ENCODE assay signal across 8 mouse cellular contexts in genomic region chr4:155222552-155222840, GRCm38 (mm10). TPM values are rescaled to one million over a fixed set of nuclear protein-coding genes. Genes with fewer than 3 reads are reported as not detected.
DNase-seq lines count a peak whose midpoint lies in the region; ATAC-seq and TF ChIP-seq lines count a peak whose summit lies in the region.

Ski (minus strand) TSS chr4:155222592.

- H3K9ac ChIP-seq in kidney, postnatal 0 days (ENCODE audit: low read depth, low read length): peak within 1 kb of the TSS; percentile 97
- H3K9ac ChIP-seq in heart, embryonic 11.5 days (ENCODE audit: low read depth, low read length): peak within 1 kb of the TSS; percentile 91

- H3K27me3 ChIP-seq in kidney, postnatal 0 days (ENCODE audit: insufficient read depth, low read length): no peaks in the 10 kb centered on the region
- H3K27me3 ChIP-seq in heart, embryonic 11.5 days (ENCODE audit: control insufficient read depth, insufficient read depth, low read length): no peaks in the 10 kb centered on the region
- H3K27me3 ChIP-seq in myocyte (ENCODE audit: control insufficient read depth, insufficient read depth, insufficient read length): no peaks in the 10 kb centered on the region

- peak within 1 kb of the TSS; percentile 96 for H3K4me2 ChIP-seq in kidney, postnatal 0 days (ENCODE audit: low read length)
- peak within 1 kb of the TSS; percentile 83 for H3K4me2 ChIP-seq in heart, embryonic 11.5 days
- H3K4me2 ChIP-seq in myocyte (ENCODE audit: low read depth): peak within 1 kb of the TSS; percentile 95

- 0% methylated on average over 36 of the region's 63 CpGs for WGBS in kidney, postnatal 0 days
- WGBS in bone marrow, adult 2 months: 26% methylated on average over 60 of the region's 63 CpGs
- 0% methylated on average over 14 of the region's 63 CpGs for WGBS in heart, embryonic 11.5 days (ENCODE audit: insufficient replicate concordance)

- H3K4me1 ChIP-seq in kidney, postnatal 0 days (replicated peaks; ENCODE audit: insufficient read depth, low read length): peaks cover 33% of the 10 kb centered on the region
- H3K4me1 ChIP-seq in bone marrow, adult 2 months (ENCODE audit: control insufficient read depth, insufficient read depth, low read length): peaks cover 26% of the 10 kb centered on the region
- peaks cover 41% of the 10 kb centered on the region for H3K4me1 ChIP-seq in heart, embryonic 11.5 days (ENCODE audit: control insufficient read depth, insufficient read depth, low read length)

- no peak for ATAC-seq in kidney, postnatal 0 days (replicated peaks; ENCODE audit: low FRiP score, low read depth)
- ATAC-seq in heart, embryonic 11.5 days (replicated peaks; ENCODE audit: insufficient number of reproducible peaks, low FRiP score, low TSS enrichment): no peak

- peak within 1 kb of the TSS; percentile 86 for H3K4me3 ChIP-seq in kidney, postnatal 0 days (replicated peaks; ENCODE audit: low read depth, low read length)
- H3K4me3 ChIP-seq in bone marrow, adult 2 months (replicated peaks; ENCODE audit: control insufficient read depth, low read depth, low read length): peak within 1 kb of the TSS; percentile 79
- H3K4me3 ChIP-seq in heart, embryonic 11.5 days (ENCODE audit: low read depth, low read length): peak within 1 kb of the TSS; percentile 94
- peak within 1 kb of the TSS; percentile 98 for H3K4me3 ChIP-seq in myocyte

- TF ChIP-seq CTCF in kidney, postnatal 0 days (IDR thresholded peaks at IDR 0.05; ENCODE audit: low read depth): no peak
- TF ChIP-seq CTCF in bone marrow, adult 2 months (IDR thresholded peaks at IDR 0.05; ENCODE audit: control insufficient read depth, insufficient read depth, low read length): no peak

- H3K9me3 ChIP-seq in kidney, postnatal 0 days (replicated peaks; ENCODE audit: low read length): no peaks in the 10 kb centered on the region
- H3K9me3 ChIP-seq in heart, embryonic 11.5 days (replicated peaks; ENCODE audit: control insufficient read depth, low read length): no peaks in the 10 kb centered on the region

- no peak for DNase-seq in kidney, postnatal 0 days (ENCODE audit: low spot score)
- DNase-seq in kidney, postnatal 36 days: no peak
- no peak for DNase-seq in left cerebral cortex, adult 8-10 months (ENCODE audit: low spot score in 2 of 2)
- DNase-seq in right cerebral cortex, postnatal 36 days (ENCODE audit: low spot score in 2 of 2): no peak
- DNase-seq in frontal cortex, postnatal 10 days (ENCODE audit: low spot score in 2 of 2): no peak

- H3K36me3 ChIP-seq in kidney, postnatal 0 days (ENCODE audit: insufficient read depth, low read length): no peaks in the 10 kb centered on the region
- no peaks in the 10 kb centered on the region for H3K36me3 ChIP-seq in heart, embryonic 11.5 days (ENCODE audit: control insufficient read depth, insufficient read depth, low read length)
- no peaks in the 10 kb centered on the region for H3K36me3 ChIP-seq in myocyte (ENCODE audit: control insufficient read depth, insufficient read depth)

- no peak for TF ChIP-seq POLR2A in bone marrow, adult 2 months (IDR thresholded peaks at IDR 0.05; ENCODE audit: borderline replicate concordance, control insufficient read depth, low read depth, low read length)
- TF ChIP-seq POLR2A in myocyte (IDR thresholded peaks at IDR 0.05; ENCODE audit: insufficient read length, low read depth): no peak

- H3K79me2 ChIP-seq in myocyte (ENCODE audit: control insufficient read depth, insufficient read depth): peaks cover 49% of the 10 kb centered on the region

- H3K27ac ChIP-seq in kidney, postnatal 0 days: peak within 1 kb of the TSS; percentile 93
- peak within 1 kb of the TSS; percentile 95 for H3K27ac ChIP-seq in bone marrow, adult 2 months (ENCODE audit: control insufficient read depth, insufficient read depth, low read depth, low read length, poor library complexity)
- H3K27ac ChIP-seq in heart, embryonic 11.5 days (ENCODE audit: low read depth, low read length): peak within 1 kb of the TSS; percentile 97

- H3ac ChIP-seq in myocyte (ENCODE audit: control insufficient read depth, insufficient read length): peak within 1 kb of the TSS; percentile 78

TF ChIP-seq in myocyte, 11 proteins besides CTCF, POLR2A, EP300 and RAD21:
- no peak for TF ChIP-seq SRF (IDR thresholded peaks at IDR 0.05; ENCODE audit: control insufficient read depth, insufficient read length, low read depth)
- TF ChIP-seq TCF12 (IDR thresholded peaks at IDR 0.05; ENCODE audit: insufficient read depth, poor library complexity, severe bottlenecking): no peak
- TF ChIP-seq POLR2AphosphoS2 (IDR thresholded peaks at IDR 0.05; ENCODE audit: insufficient read length, low read depth): no peak
- no peak for TF ChIP-seq E2F4 (IDR thresholded peaks at IDR 0.05; ENCODE audit: insufficient read depth)

RNA-seq across cellular contexts. Expression of gene Ski, which starts in this region (rescaled TPM):
- 15.5 TPM in 2 replicates for polyA plus RNA-seq in kidney, postnatal 0 days (2015; fragmentation: Nextera tagmentation; extraction: Ambion mirVana)
- polyA plus RNA-seq in bone marrow, adult 2 months (2011; ENCODE audit: insufficient read depth, insufficient read length, low replicate concordance, missing spikeins): 7.0 and 10.4 TPM in 2 replicates
- polyA plus RNA-seq in heart, embryonic 11.5 days (2014; fragmentation: Nextera tagmentation; extraction: Ambion mirVana): 14.6 and 14.8 TPM in 2 replicates
- 100 to 1,000 TPM; 118 to 126 (median 121) TPM for total RNA-seq in left cerebral cortex, adult 8-10 months (2022)
- 54.5 TPM for polyA plus RNA-seq in myocyte (2012; fragmentation: generic; extraction: Trizol)
